In the genomic region with DNA sequence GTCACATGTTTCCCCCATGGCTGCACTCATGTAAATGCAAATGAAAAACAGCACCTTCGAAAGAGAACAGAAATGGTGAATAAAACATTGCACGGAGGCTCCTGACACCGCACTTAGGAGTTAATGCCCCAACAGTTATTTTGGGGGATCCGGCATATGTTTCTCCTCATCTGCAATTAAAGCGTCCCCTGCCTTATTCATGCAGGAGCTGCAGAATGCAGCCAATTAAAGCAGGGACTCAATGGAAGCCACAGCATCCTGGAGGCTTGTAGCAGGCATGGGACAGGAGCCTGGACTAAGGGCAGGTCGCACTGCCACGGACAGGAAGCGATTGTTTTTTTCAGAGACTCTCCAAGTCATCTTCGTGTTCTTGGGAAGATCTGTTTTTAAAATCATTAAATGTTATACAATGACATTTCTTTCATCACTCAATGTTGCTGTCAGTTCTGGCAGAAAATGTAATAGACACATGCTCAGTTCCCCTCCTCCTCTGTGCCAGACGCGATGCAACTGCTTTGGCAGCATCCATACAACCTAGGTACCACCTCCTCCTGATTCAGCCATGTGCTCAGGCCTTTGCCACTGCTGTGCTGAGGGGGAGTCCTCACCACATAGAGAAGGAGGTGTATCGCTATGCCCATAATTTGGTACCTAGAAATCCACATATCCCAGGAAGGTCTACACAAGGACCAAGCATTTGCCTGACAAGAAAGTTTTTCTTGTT, we compare ENCODE assay signal across 15 mouse cellular contexts.
DNase-seq lines count a peak whose midpoint lies in the region; ATAC-seq and TF ChIP-seq lines count a peak whose summit lies in the region.
"Had no signal": no experiment of that assay in that cellular context is flagged by ENCODE, and none has a peak within 500 bp of the region (broad histone marks: within the 10 kb centered on the region; RNA-seq: fewer than 3 reads in every experiment).

No protein-coding gene starts in this region.

- ATAC-seq in erythroid progenitor cell, adult 5-6 weeks (replicated peaks; ENCODE audit: low FRiP score, poor library complexity, severe bottlenecking) = no peak
- ATAC-seq in liver, postnatal 0 days = no peak
- ATAC-seq: CD4-positive, CD25-positive, alpha-beta regulatory T cell, adult 4 months; liver, embryonic 12.5 days had no signal

- H3K27ac ChIP-seq in liver, postnatal 0 days (ENCODE audit: low read depth) = no peak overlapping the region
- H3K27ac ChIP-seq: kidney, embryonic 15.5 days; liver, embryonic 12.5 days had no signal

- H3K4me2 ChIP-seq in liver, postnatal 0 days (ENCODE audit: low read depth, low read length) = no peak overlapping the region
- H3K4me2 ChIP-seq: kidney, embryonic 15.5 days; liver, embryonic 12.5 days had no signal

- WGBS in liver, postnatal 0 days (ENCODE audit: insufficient replicate concordance) = 77% methylated on average over 12 of the region's 12 CpGs

- peak; percentile 23 to 41 for DNase-seq in left cerebral cortex, adult 18-20 months (ENCODE audit: low spot score in 2 of 2)
- DNase-seq in left cerebral cortex, postnatal 10 days (ENCODE audit: extremely low spot score in 1 of 2, low spot score in 2 of 2) = no peak
- DNase-seq in cerebellum, adult 18-20 months = peak; percentile 37 to 54
- DNase-seq in cerebellum, postnatal 25 days = peak; percentile 43 to 60
- DNase-seq in layer of hippocampus, postnatal 10 days (ENCODE audit: low spot score in 2 of 2) = peak; percentile 23 to 50
- DNase-seq in kidney, adult 11 months = no peak
- no peak for DNase-seq in liver, postnatal 0 days
- DNase-seq: heart, postnatal 14 days; lung, postnatal 10 days; thymus, postnatal 25 days had no signal

- no peaks in the 10 kb centered on the region for H3K9me3 ChIP-seq in liver, postnatal 0 days (ENCODE audit: low read length)
- H3K9me3 ChIP-seq: kidney, embryonic 15.5 days; liver, embryonic 12.5 days had no signal

- no peak for TF ChIP-seq CTCF in liver, postnatal 0 days (IDR thresholded peaks at IDR 0.05; ENCODE audit: low read depth)

- H3K27me3 ChIP-seq in liver, postnatal 0 days (ENCODE audit: insufficient read depth, low read length) = no peaks in the 10 kb centered on the region
- H3K27me3 ChIP-seq: kidney, embryonic 15.5 days; liver, embryonic 12.5 days had no signal

- no peak overlapping the region for H3K9ac ChIP-seq in liver, postnatal 0 days (replicated peaks)
- H3K9ac ChIP-seq: kidney, embryonic 15.5 days; liver, embryonic 12.5 days had no signal

- H3K4me3 ChIP-seq in liver, postnatal 0 days (ENCODE audit: low read depth, low read length) = no peak overlapping the region
- H3K4me3 ChIP-seq: kidney, embryonic 15.5 days; liver, embryonic 12.5 days; myocyte had no signal

- intact Hi-C loops in left cerebral cortex, postnatal 10 days (cut with DNase I) = no loop called here

- no peak for TF ChIP-seq EP300 in liver, postnatal 0 days (IDR thresholded peaks at IDR 0.05; ENCODE audit: low read depth)

- no peaks in the 10 kb centered on the region for H3K4me1 ChIP-seq in liver, postnatal 0 days (ENCODE audit: insufficient read depth)
- H3K4me1 ChIP-seq: kidney, embryonic 15.5 days; liver, embryonic 12.5 days had no signal

- H3K36me3 ChIP-seq in liver, postnatal 0 days (replicated peaks; ENCODE audit: insufficient read depth, low read length) = no peaks in the 10 kb centered on the region
- H3K36me3 ChIP-seq: kidney, embryonic 15.5 days; liver, embryonic 12.5 days had no signal

Comparison
In these comparisons a context has a peak if more than half of its experiments do, and no peak if none do; other contexts are left out.
1. DNase-seq: peak in left cerebral cortex, adult 18-20 months (2 of 2), cerebellum, adult 18-20 months (2 of 2), cerebellum, postnatal 25 days (2 of 2) and layer of hippocampus, postnatal 10 days (2 of 2); none in left cerebral cortex, postnatal 10 days (0 of 2), kidney, adult 11 months (single experiment) and liver, postnatal 0 days (single experiment).